Mouse (Mus musculus): ENCODE data around the gene Pkp4. TPM values are rescaled to one million over a fixed set of nuclear protein-coding genes. Genes with fewer than 3 reads are reported as not detected.

The Pkp4 gene
- polyA plus RNA-seq, 1 experiment: 38.7 TPM

- DNase-seq (ENCODE audit: low spot score): no peak
Observed at GRCm38 (mm10) chr2:59272713-59273112, 112.1 kb downstream of the Pkp4 start.

GRCm38 (mm10) chr2:59280914-59281562, 120.4 kb downstream of the Pkp4 start:
- no peak for DNase-seq (ENCODE audit: low spot score)

- DNase-seq (ENCODE audit: low spot score): no peak
Observed at GRCm38 (mm10) chr2:59282966-59283365, 122.3 kb downstream of the Pkp4 start.

GRCm38 (mm10) chr2:59284216-59284615, 123.6 kb downstream of the Pkp4 start:
- DNase-seq (ENCODE audit: low spot score): no peak

GRCm38 (mm10) chr2:59284734-59285490, 124.3 kb downstream of the Pkp4 start:
- no peak for DNase-seq (ENCODE audit: low spot score)

- no peak for DNase-seq (ENCODE audit: low spot score)
Observed at GRCm38 (mm10) chr2:59285581-59285980, 124.9 kb downstream of the Pkp4 start.

- no peak for DNase-seq (ENCODE audit: low spot score)
Observed at GRCm38 (mm10) chr2:59286247-59286646, 125.6 kb downstream of the Pkp4 start.

GRCm38 (mm10) chr2:59287630-59288029, 127.0 kb downstream of the Pkp4 start:
- DNase-seq (ENCODE audit: low spot score): no peak

GRCm38 (mm10) chr2:59289411-59289810, 128.8 kb downstream of the Pkp4 start:
- DNase-seq (ENCODE audit: low spot score): no peak

- DNase-seq (ENCODE audit: low spot score): no peak
Observed at GRCm38 (mm10) chr2:59290391-59290790, 129.7 kb downstream of the Pkp4 start.

- no peak for DNase-seq (ENCODE audit: low spot score)
Observed at GRCm38 (mm10) chr2:59299831-59300230, 139.2 kb downstream of the Pkp4 start.

- no peak for DNase-seq (ENCODE audit: low spot score)
Observed at GRCm38 (mm10) chr2:59301671-59302070, 141.0 kb downstream of the Pkp4 start.

GRCm38 (mm10) chr2:59302430-59302829, 141.8 kb downstream of the Pkp4 start:
- DNase-seq (ENCODE audit: low spot score): no peak

- DNase-seq (ENCODE audit: low spot score): no peak
Observed at GRCm38 (mm10) chr2:59303530-59304063, 142.9 kb downstream of the Pkp4 start.

- no peak for DNase-seq (ENCODE audit: low spot score)
Observed at GRCm38 (mm10) chr2:59307302-59307701, 146.7 kb downstream of the Pkp4 start.

- no peak for DNase-seq (ENCODE audit: low spot score)
Observed at GRCm38 (mm10) chr2:59308055-59308454, 147.4 kb downstream of the Pkp4 start.

GRCm38 (mm10) chr2:59313293-59313692, 152.6 kb downstream of the Pkp4 start:
- DNase-seq (ENCODE audit: low spot score): no peak

- no peak for DNase-seq (ENCODE audit: low spot score)
Observed at GRCm38 (mm10) chr2:59318631-59319030, 158.0 kb downstream of the Pkp4 start.

GRCm38 (mm10) chr2:59327946-59328345, 167.3 kb downstream of the Pkp4 start:
- DNase-seq (ENCODE audit: low spot score): no peak

GRCm38 (mm10) chr2:59331093-59331492, 170.4 kb downstream of the Pkp4 start:
- DNase-seq (ENCODE audit: low spot score): no peak

- DNase-seq (ENCODE audit: low spot score): no peak
Observed at GRCm38 (mm10) chr2:59332523-59332922, 171.9 kb downstream of the Pkp4 start.

- no peak for DNase-seq (ENCODE audit: low spot score)
Observed at GRCm38 (mm10) chr2:59338501-59338900, 177.9 kb downstream of the Pkp4 start.

- no peak for DNase-seq (ENCODE audit: low spot score)
Observed at GRCm38 (mm10) chr2:59338926-59339325, 178.3 kb downstream of the Pkp4 start.
